Mouse (Mus musculus) forebrain, embryonic 15.5 days (tissue): Measurements from ENCODE around the gene Flot2. TPM values are rescaled to one million over a fixed set of nuclear protein-coding genes. Genes with fewer than 3 reads are reported as not detected.
"Not testable (repeated sequence)": the region's sequence is repeated elsewhere in the genome, so short reads cannot be mapped to it uniquely, and the experiment has no call there.

Source experiments
- ATAC-seq: fragments of 200-750 bp; cut with Nextera tagmentation; replicated peaks from 2 replicates; pipeline ENCODE4 v1.8.0; 2017; ENCODE audit warnings: mild to moderate bottlenecking, moderate TSS enrichment, moderate library complexity
- H3K27ac ChIP-seq: fragments of 300-500 bp; sonication (generic); replicated peaks from 2 replicates; pipeline ENCODE4 v1.5.1; 2015; ENCODE audit warnings: mild to moderate bottlenecking, inconsistent platforms
- H3K27me3 ChIP-seq: fragments of 300-500 bp; sonication (generic); 2 replicates; pipeline ENCODE4 v1.6.1; 2015; ENCODE audit warnings: inconsistent platforms
- H3K36me3 ChIP-seq: fragments of 300-500 bp; sonication (generic); 2 replicates; pipeline ENCODE4 v1.6.1; 2015; ENCODE audit warnings: mild to moderate bottlenecking, inconsistent platforms
- H3K4me1 ChIP-seq: fragments of 300-500 bp; sonication (generic); 2 replicates; pipeline ENCODE4 v1.6.1; 2015; ENCODE audit warnings: inconsistent platforms
- H3K4me2 ChIP-seq: fragments of 300-500 bp; sonication (generic); replicated peaks from 2 replicates; pipeline ENCODE4 v1.6.1; 2015; ENCODE audit warnings: mild to moderate bottlenecking, inconsistent platforms
- H3K4me3 ChIP-seq: fragments of 300-500 bp; sonication (generic); 2 replicates; pipeline ENCODE4 v1.5.1; 2015; ENCODE audit warnings: mild to moderate bottlenecking, inconsistent platforms
- H3K9ac ChIP-seq: fragments of 300-500 bp; sonication (generic); replicated peaks from 2 replicates; pipeline ENCODE4 v1.6.1; 2015; ENCODE audit warnings: mild to moderate bottlenecking, inconsistent platforms
- H3K9me3 ChIP-seq: fragments of 300-500 bp; sonication (generic); 2 replicates; pipeline ENCODE4 v1.6.1; 2016; ENCODE audit warnings: inconsistent platforms
- WGBS: fragments of 180-500 bp; shearing (Covaris S2); methylation state at CpG from one replicate; pipeline ENCODE4 v1.1.7; 2015; ENCODE audit warnings: mixed read lengths; 5-methylcytosine and 5-hydroxymethylcytosine counted together
- polyA plus RNA-seq: library from polyadenylated mRNA; unstranded; fragments of >200 nt; fragmentation: Nextera tagmentation; extraction: Ambion mirVana; gene quantifications from 2 replicates; pipeline ENCODE4 v1.2.1, GENCODE M21; 2015

Flot2 gene
- polyA plus RNA-seq, 1 experiment from 2014 or later, result 98.3 TPM

- Histone ChIP-seq H3K27ac (no peak overlapping the region), H3K4me2 (no peak overlapping the region), H3K4me1 (peaks cover 45% of the 10 kb centered on the region), H3K9ac (no peak overlapping the region; the same call in 1 of the 2 replicates), H3K36me3 (peaks cover 9% of the 10 kb centered on the region), H3K27me3 (no peaks in the 10 kb centered on the region), H3K4me3 (no peak overlapping the region), H3K9me3 (no peaks in the 10 kb centered on the region)
- ATAC-seq, result no peak
- 92% methylated on average over 23 of the region's 23 CpGs for WGBS
Measured at GRCm38 (mm10) chr11:78033931-78034617, 3.7 kb upstream of the Flot2 start.

GRCm38 (mm10) chr11:78036791-78037190, 940 bp upstream of the Flot2 start:
- Histone ChIP-seq H3K4me3 (no peak overlapping the region), H3K9ac (no peak overlapping the region), H3K27me3 (no peaks in the 10 kb centered on the region), H3K36me3 (no peaks in the 10 kb centered on the region), H3K4me2 (no peak overlapping the region), H3K9me3 (no peaks in the 10 kb centered on the region), H3K27ac (no peak overlapping the region), H3K4me1 (peaks cover 42% of the 10 kb centered on the region)
- ATAC-seq, result no peak
- 88% methylated on average over 10 of the region's 10 CpGs for WGBS

GRCm38 (mm10) chr11:78040878-78041277, 3.1 kb downstream of the Flot2 start:
- H3K4me2 ChIP-seq, result no peak overlapping the region
- no peak for ATAC-seq
- H3K9me3 ChIP-seq, result no peaks in the 10 kb centered on the region
- no peak overlapping the region for H3K27ac ChIP-seq
- no peak overlapping the region for H3K9ac ChIP-seq
- WGBS, result 67% methylated on average over 2 of the region's 2 CpGs
- H3K4me1 ChIP-seq, result peaks cover 26% of the 10 kb centered on the region
- H3K4me3 ChIP-seq, result no peak overlapping the region
- H3K27me3 ChIP-seq, result no peaks in the 10 kb centered on the region
- no peaks in the 10 kb centered on the region for H3K36me3 ChIP-seq

- WGBS, result 97% methylated on average over 4 of the region's 4 CpGs
- not testable (repeated sequence) for H3K9ac ChIP-seq, H3K4me2 ChIP-seq, ATAC-seq, H3K36me3 ChIP-seq, H3K4me3 ChIP-seq, H3K27ac ChIP-seq, H3K9me3 ChIP-seq, H3K27me3 ChIP-seq
- H3K4me1 ChIP-seq, result peaks cover 19% of the 10 kb centered on the region
Measured at GRCm38 (mm10) chr11:78042290-78042870, 4.6 kb downstream of the Flot2 start.

GRCm38 (mm10) chr11:78044758-78045251, 7.1 kb downstream of the Flot2 start:
- no peaks in the 10 kb centered on the region for H3K9me3 ChIP-seq
- H3K4me1 ChIP-seq, result 0 out of 2 replicates have a peak, but pooled peaks cover 5% of the 10 kb centered on the region
- ATAC-seq, result no peak
- H3K9ac ChIP-seq, result no peak overlapping the region
- no peak overlapping the region for H3K4me3 ChIP-seq
- H3K4me2 ChIP-seq, result no peak overlapping the region
- H3K27me3 ChIP-seq, result no peaks in the 10 kb centered on the region
- WGBS, result 70% methylated on average over 5 of the region's 5 CpGs
- H3K36me3 ChIP-seq, result 0 out of 2 replicates have a peak, but pooled peaks cover 3% of the 10 kb centered on the region
- no peak overlapping the region for H3K27ac ChIP-seq

GRCm38 (mm10) chr11:78048637-78049036, 10.9 kb downstream of the Flot2 start:
- H3K4me3 ChIP-seq, ATAC-seq, H3K27me3 ChIP-seq, H3K9me3 ChIP-seq, H3K9ac ChIP-seq, H3K4me2 ChIP-seq, H3K27ac ChIP-seq, H3K4me1 ChIP-seq: not testable (repeated sequence)
- peaks cover 20% of the 10 kb centered on the region for H3K36me3 ChIP-seq
- WGBS, result 87% methylated on average over 4 of the region's 4 CpGs

- 95% methylated on average over 8 of the region's 8 CpGs for WGBS
- no peak overlapping the region for H3K4me2 ChIP-seq
- H3K4me3 ChIP-seq, result no peak overlapping the region
- no peak overlapping the region for H3K9ac ChIP-seq
- H3K27ac ChIP-seq, result no peak overlapping the region
- no peaks in the 10 kb centered on the region for H3K9me3 ChIP-seq
- peaks cover 52% of the 10 kb centered on the region for H3K36me3 ChIP-seq
- H3K4me1 ChIP-seq, result no peaks in the 10 kb centered on the region
- ATAC-seq, result no peak
- H3K27me3 ChIP-seq, result no peaks in the 10 kb centered on the region
Measured at GRCm38 (mm10) chr11:78053078-78053477, 15.3 kb downstream of the Flot2 start.

- Histone ChIP-seq H3K9me3 (no peaks in the 10 kb centered on the region), H3K4me2 (no peak overlapping the region), H3K27ac (no peak overlapping the region), H3K4me1 (no peaks in the 10 kb centered on the region), H3K4me3 (no peak overlapping the region), H3K27me3 (no peaks in the 10 kb centered on the region), H3K9ac (no peak overlapping the region), H3K36me3 (peaks cover 57% of the 10 kb centered on the region)
- ATAC-seq, result no peak
- WGBS, result 85% methylated on average over 8 of the region's 8 CpGs
Measured at GRCm38 (mm10) chr11:78056946-78057345, 19.2 kb downstream of the Flot2 start.

- Histone ChIP-seq H3K27me3 (no peaks in the 10 kb centered on the region), H3K9me3 (no peaks in the 10 kb centered on the region), H3K9ac (no peak overlapping the region), H3K4me1 (no peaks in the 10 kb centered on the region), H3K36me3 (peaks cover 37% of the 10 kb centered on the region), H3K27ac (no peak overlapping the region), H3K4me2 (no peak overlapping the region), H3K4me3 (no peak overlapping the region)
- WGBS, result 57% methylated on average over 9 of the region's 9 CpGs
- ATAC-seq, result peak; percentile 68
Measured at GRCm38 (mm10) chr11:78059833-78060757, 22.4 kb downstream of the Flot2 start.

- H3K9me3 ChIP-seq, result no peaks in the 10 kb centered on the region
- no peak overlapping the region for H3K4me2 ChIP-seq
- ATAC-seq, result no peak
- no peak overlapping the region for H3K4me3 ChIP-seq
- peaks cover 22% of the 10 kb centered on the region for H3K36me3 ChIP-seq
- H3K27me3 ChIP-seq, result no peaks in the 10 kb centered on the region
- H3K4me1 ChIP-seq, result no peaks in the 10 kb centered on the region
- 90% methylated on average over 1 of the region's 1 CpGs for WGBS
- H3K27ac ChIP-seq, result no peak overlapping the region
- no peak overlapping the region for H3K9ac ChIP-seq
Measured at GRCm38 (mm10) chr11:78062563-78062962, 24.8 kb downstream of the Flot2 start.

- no peak for ATAC-seq
- WGBS, result 57% methylated on average over 2 of the region's 2 CpGs
Measured at GRCm38 (mm10) chr11:78065906-78066305, 28.2 kb downstream of the Flot2 start.

GRCm38 (mm10) chr11:78066641-78067040, 28.9 kb downstream of the Flot2 start:
- H3K4me2 ChIP-seq, result no peak overlapping the region
- H3K9ac ChIP-seq, result no peak overlapping the region
- H3K27me3 ChIP-seq, result no peaks in the 10 kb centered on the region
- H3K27ac ChIP-seq, result no peak overlapping the region
- 69% methylated on average over 2 of the region's 2 CpGs for WGBS
- no peaks in the 10 kb centered on the region for H3K9me3 ChIP-seq
- no peak for ATAC-seq
- no peak overlapping the region for H3K4me3 ChIP-seq
- H3K36me3 ChIP-seq, result peaks cover 1% of the 10 kb centered on the region; the same call in 1 of the 2 replicates
- no peaks in the 10 kb centered on the region for H3K4me1 ChIP-seq

More at GRCm38 (mm10) chr11:78065906-78066305, 28.2 kb downstream of the Flot2 start:
- Histone ChIP-seq H3K36me3 (no peaks in the 10 kb centered on the region), H3K27me3 (no peaks in the 10 kb centered on the region), H3K9me3 (no peaks in the 10 kb centered on the region), H3K4me3 (no peak overlapping the region), H3K9ac (no peak overlapping the region), H3K4me1 (no peaks in the 10 kb centered on the region), H3K27ac (no peak overlapping the region), H3K4me2 (no peak overlapping the region)
